Mouse (Mus musculus): ENCODE data around the gene Pa2g4. TPM values are rescaled to one million over a fixed set of nuclear protein-coding genes. Genes with fewer than 3 reads are reported as not detected.

The Pa2g4 gene
- total RNA-seq, 2 experiments from 2014 or later = 43.1 to 46.0 TPM

DNA sequence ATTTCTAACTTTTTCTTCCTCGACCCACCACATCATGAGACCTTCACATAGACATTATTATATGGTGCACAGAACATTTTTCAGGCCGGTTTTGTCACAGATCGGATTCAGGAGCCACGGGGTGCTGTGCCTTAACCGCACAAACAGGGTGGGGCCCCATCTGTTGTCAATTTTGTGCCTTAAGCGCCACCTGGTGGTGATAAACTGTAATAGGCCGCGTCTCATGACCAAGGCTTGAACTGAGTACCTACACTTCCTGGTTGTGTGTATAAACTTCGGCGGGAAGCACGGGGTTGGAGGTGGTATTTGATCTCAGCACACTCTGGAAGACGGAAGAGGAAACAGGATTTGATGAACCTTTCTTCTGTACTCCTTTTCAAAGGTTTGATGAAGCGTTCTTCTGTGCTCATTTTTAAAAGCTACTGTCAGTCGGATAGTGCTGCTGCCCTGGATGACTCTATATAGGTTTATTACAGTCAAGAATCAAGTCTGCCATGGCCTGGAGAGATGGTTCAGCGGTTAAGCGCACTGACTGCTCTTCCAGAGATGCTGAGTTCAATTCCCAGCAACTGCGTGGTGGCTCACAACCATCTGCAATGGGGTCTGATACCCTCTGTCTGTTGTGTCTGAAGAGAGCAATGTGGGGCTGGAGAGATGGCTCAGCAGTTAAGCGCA lies 29.4 kb downstream of the Pa2g4 start:
- peak; percentile 94 to 95 for DNase-seq

DNA sequence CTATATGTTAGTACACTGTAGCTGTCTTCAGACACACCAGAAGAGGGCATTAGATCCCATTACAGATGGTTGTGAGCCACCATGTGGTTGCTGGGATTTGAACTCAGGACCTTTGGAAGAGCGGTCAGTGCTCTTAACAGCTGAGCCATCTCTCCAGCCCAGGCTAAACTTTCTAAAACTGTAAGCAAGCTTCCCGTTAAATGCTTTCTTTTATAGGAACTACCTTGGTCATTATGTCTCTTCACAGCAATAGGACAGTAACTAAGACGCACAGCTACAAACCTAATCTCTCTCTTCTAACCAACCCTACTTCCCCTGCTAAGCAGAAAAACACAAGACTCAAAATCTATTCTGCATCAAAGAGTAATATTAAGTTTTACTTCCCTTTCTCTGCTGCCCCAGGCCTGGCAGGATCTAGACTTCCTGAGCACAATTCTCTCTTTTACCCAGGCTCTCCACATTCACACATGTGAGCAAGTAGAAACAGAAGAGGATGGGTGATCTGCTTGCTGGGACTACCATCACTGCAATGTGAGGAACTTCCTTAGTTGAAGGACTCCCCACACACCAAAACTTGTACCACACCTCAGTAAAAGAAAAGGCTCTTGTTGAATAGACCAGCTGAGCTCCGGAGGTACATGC lies 30.0 kb downstream of the Pa2g4 start:
- no peak for DNase-seq

DNA sequence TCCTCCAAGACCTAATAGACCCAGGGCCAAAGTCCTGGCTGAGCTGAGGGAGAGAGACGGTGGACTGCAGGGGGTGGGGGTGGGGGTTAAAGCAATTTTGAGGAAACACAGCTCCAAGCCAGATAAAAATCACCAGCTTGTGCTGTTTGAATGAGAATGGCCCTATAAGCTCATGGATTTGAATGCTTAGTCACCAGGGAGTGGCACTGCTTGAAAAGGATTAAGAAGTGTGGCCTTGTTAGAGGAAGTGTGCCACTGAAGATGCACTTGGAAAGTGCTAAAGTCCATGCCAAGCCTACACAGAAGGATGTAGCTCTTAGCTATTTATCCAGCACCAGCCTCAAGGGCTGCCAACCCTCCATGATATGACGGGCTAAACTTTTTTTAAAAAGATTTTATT lies 30.6 kb downstream of the Pa2g4 start:
- DNase-seq = no peak

DNA sequence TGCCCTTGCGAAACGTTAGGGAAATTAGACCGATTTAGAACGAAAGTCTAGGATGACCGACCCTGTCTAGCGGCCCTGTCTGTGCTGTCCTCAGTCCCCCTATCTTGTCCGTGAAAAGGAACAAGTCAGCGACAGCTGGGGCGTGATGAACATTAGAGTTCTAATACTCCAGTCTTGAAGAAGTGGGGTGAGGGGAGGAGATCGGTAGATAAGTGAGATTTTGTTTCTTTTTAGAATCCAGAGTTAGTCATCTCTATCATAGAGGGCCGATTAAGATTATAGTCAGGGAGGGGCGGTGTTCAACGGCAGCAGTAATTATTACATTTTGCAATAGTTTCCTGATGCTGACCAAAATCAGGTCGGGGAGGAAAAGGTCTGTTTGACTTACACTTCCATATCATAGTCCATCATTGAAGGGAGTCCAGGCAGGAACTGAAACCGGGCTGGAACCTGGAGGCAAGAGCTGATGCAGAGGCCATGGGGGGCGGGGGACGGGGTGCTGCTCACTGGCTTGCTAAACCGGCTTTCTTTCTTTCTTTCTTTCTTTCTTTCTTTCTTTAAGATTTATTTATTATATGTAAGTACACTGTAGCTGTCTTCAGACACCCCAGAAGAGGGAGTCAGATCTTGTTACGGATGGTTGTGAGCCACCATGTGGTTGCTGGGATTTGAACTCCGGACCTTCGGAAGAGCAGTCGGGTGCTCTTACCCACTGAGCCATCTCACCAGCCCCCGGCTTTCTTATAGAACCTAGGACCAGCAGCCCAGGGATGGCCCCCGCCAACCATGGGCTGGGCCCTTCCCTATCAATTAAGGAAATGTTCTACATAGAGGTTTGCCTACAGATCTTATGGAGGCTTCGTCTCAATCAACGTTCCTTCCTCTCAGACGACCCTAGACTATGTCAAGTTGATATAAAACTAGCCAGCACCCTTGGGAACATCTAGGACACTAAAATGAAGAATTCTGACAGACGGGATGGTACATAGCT lies 39.1 kb downstream of the Pa2g4 start:
- no peak for DNase-seq

DNA sequence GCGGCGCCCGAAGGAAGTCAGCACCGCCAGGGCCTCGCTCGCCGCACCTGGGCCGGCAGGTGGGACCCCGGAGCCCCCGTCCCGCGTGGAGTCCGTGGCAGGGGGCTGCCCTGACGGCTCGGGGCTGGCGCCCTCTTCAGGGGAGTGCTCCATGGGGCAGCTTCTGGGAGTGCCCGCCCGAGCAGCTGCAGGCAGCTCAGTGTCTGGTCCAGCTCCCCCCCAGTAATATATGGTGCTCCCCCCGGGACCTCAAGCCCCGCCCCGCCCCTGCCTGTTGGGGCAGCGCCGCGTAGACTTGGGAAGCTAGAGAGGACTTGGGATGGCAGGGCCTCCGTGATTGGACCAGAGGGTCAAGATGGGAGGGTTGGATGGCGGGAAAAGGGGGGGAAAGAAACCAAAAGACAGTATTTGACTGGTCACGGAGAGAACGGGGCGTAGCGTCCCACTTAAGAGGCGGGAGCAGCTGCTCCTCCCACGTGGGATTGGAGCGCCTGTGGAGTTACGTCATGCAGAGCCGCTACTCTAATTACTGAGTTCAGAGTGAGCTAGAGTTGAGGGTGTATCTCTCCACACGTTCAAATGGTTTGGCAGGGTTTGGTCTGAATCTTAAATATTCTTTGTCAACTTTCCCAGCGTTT lies 40.0 kb downstream of the Pa2g4 start, which contains the start of gene Esyt1:
Esyt1 (minus strand) TSS at position 201 of the 638 bp plus-strand sequence.
- DNase-seq = peak; percentile 93 to 99

DNA sequence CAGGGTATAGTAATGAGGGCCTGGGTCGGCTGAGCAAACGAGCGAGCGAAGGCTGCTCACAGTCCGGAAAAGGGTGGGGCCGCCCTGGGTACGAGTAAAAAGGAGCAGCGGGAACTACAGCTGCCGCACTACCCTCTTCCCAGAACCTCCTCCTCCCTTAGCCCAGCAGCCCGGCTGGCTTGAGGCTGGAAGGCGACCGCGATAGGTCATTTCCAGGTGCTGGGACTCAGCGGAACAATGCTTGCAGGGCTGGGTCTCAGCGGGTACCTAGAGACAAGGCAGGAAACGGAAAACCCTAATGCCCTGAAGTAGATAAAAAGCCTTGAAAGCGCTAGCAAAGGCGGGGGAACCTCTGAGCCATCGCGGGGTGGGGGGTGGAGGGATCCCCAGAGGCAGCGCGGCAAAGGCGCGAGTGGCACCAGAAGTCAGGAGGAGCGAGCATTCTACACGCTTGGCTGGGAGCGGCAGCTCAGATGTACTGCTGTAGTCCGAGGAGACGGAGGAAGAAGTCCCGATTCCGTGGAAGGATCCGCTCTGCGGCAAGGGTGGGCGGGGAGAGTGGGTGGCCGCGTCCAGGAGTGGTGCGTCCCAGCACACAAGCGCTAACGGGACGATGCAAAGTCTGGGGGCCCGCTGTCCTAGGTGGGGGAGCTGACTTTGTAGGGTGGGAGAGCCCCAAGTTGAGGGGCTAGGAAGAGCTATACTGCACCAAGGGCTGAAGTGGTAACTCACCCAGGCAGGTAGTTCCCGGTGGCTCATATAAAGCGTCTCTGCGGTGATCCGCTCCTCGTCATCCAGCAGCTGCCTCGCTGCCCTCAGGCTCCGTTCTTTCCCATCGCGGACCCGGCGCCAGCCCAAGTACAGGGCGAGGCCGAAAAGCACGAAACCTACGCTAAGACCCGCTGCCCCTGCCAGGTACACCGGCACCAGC lies 40.8 kb downstream of the Pa2g4 start:
- peak; percentile 60 to 65 for DNase-seq

DNA sequence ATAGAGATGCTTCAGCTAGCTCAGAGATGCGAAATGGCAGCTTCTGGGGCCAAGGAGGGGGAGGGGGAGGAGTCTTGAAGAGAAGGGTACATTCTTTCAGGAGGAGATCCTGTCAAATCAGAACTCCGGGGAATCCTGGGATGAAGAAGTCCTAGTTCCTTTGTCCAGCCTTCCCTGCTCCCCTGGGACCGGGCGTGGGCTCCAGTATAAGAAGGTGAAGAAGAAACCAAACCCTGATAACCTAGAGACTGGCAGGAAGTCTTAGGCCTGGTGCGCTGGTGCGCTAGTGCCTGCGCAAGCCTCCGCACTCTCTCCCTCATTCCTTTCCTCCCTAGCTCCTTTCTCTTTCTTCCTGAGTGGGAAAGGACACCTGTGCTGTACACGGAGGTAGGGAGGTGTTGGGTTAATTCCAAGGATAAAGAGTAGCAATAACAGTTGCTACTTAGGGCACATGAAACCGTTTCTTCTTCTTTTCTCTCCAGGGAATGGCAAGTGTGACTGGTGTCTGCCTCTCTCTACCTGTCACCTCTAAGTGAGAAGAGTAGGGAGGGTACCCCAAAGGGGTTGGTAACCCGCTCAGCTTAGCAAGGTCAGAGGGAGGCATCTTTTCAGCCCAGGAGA lies 41.6 kb downstream of the Pa2g4 start:
- DNase-seq = peak in 1 of 2 experiments; percentile 39

DNA sequence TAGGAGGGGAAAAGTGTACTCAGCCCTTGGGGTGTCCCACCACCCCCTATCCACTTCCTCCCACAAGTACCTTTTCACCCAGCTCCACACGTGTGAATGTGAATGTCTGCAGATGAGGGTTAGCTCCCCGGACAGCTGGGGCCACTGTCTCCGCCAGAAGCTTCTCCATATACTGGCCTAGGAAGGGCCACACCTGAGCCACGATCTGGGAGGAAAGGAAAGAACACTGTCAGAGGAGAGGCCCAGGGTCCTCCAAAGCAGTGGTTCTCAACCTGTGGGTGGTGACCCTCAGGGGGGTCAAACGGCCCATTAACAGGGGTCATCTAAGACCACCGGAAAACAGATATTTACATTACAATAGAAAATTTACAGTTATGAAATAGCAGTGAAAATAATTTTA lies 43.4 kb downstream of the Pa2g4 start:
- DNase-seq = no peak

DNA sequence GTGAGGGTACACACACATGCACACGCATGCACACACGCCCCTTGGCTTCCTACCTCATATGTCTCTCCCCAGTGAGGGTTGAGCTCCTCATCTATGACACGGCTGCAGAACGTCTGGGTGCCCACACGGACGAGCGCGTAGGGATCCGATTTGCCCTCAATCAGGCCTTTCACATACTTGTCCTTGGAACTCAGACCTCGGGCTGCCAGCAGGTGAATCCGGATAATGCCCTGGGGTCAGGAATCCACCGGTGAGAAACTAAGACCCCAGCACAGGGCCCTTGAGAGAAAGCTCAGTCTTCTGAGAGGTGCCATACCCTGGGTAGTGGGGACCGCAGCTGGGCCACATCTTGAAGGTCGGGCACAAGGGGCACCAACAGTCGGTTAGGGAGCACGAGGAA lies 45.2 kb downstream of the Pa2g4 start:
- DNase-seq = no peak

DNA sequence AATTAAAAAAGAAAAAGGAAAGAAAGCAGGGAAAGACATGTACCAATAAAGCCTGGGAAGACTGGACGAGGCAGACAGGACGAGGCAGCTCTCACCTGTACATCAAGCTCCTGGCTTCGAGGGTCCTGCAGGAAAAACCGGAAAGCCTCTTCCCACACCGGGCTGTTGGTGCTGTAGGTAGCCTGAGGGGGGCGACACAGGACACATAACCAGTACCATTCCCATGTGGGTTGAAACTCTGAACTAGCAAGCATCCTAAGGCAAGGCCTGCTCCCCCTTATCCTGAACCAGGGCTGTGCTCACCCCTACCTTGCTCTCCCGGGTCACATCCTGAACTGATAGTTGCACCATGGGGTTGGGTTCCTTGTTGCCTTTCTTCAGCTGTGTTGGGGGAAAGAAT lies 47.0 kb downstream of the Pa2g4 start:
- DNase-seq = peak; percentile 53 to 74

DNA sequence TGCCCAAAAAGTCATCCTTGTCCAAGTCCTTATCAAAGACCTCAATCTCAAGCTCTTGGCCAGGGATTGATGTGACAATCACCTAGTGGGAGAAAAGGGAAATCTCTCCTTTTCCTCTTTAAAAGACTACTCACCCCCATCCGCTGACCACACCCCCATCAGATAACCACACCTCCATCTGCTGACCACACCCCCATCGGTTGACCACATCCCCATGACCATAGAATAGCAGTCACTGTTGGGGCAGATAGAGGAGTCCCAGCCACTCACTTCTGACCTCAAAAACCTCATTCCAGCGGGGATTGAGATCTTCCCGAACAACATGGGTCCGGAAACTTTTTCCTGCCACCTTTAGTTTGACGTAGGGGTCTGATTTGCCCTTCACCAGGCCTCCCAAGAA lies 49.1 kb downstream of the Pa2g4 start:
- DNase-seq = no peak

DNA sequence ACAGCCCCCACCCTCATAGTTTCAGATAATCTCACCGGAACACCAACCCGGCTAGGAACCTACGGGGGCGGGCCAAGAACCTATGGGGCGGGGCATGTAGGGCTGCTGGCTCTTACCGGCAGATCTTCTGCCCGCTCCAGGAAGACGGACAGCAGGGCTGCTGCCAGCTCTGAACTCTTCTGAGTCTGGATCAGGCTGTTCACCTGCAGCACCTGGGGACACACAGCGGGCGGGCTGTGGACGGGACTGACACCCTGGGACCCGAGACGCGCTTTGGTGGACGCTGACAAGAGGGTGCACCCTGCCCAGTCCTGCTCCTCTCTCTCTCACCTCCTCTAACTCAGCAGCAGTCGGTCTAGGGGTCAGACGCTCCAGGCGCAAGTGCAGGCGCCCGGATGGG lies 49.8 kb downstream of the Pa2g4 start:
- no peak for DNase-seq

DNA sequence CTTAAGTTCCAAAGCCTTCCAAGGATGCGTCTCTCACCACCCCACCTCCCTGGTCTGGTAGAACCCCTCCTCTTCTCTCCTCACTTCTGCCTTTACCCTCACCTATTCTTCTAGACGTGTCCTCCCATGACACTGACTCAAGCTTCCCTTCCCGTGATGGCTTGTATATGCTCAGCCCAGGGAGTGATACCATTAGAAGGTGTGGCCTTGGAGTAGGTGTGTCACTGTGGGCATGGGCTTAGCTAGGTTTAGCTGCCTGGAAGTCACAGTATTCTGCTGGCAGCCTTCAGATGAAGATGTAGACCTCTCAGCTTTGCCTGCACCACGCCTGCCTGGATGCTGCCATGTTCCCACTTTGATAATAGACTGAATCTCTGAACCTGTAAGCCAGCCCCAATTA lies 50.7 kb downstream of the Pa2g4 start:
- DNase-seq = no peak

DNA sequence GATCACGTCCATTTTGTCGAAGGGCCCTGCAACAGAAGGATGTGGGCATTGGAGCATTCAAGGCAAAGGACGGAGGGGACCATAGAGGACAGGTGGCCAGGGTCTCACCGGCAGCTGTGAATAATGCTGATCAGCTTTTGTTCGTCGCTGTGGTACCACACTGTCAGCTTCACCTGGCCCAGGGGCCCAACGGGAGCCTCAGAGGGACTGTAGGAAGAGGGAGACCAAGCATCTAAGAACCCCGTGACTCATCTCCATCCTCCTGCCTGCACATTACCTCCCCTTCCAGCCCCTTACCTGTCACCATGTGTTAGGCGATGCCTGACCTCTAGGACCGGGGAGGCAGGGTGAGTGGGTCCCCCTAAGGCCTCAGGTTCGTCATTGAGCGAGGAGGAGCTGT lies 54.0 kb downstream of the Pa2g4 start:
- no peak for DNase-seq

DNA sequence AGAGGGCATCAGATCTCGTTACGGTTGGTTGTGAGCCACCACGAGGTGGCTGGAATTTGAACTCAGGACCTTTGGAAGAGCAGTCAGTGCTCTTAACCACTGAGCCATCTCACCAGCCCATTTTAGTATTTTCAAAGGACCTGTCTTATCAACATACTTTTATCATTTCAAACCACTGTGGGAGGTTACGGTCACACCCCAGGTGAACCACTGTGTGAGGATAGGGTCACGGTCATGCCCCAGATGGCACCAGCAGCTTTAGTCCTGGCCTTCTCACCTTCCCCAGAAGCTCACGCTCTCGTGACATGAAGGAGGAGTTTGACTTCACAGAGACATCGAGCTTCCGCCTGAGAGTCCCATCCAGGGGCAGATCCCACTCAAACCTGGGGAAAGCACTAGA lies 54.6 kb downstream of the Pa2g4 start:
- DNase-seq = no peak

DNA sequence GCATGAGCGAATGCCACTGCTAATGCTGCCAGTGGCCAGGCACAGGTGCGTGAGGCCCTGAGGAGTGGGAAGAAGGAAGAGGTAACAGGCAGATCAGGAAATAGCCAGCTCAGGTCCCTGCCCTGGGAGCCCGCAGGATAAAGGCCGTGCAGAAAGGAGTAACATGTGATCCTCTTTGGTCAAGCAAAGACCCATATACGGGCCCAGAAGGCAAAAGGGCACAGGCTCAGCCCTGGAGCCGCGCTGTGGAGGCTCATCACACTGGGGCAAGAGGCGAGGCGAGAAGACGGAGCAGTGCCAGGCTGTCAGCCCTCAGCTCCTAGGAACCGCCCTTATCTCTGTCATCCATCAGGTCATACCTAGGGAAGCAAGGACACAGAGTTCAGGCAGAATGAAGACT lies 55.5 kb downstream of the Pa2g4 start:
- DNase-seq = no peak

DNA sequence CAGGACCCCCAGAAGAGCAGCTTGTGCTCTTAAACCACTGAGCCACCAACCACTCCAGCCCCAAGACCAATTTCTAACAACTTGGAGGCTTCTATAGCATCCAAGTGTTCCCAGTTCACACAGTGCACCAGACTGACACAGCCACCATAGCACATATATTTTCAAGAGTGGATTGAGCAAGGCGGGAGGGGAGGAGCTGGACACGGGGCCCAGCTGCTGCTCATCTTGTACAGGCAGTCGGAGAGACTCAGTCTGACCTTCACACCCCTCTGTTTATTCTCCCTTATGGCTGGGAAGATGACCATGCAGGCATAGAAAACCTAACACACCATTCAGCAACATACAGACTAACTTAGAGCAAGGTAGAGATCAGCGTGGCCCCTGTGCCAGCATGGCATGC lies 56.0 kb downstream of the Pa2g4 start:
- no peak for DNase-seq

DNA sequence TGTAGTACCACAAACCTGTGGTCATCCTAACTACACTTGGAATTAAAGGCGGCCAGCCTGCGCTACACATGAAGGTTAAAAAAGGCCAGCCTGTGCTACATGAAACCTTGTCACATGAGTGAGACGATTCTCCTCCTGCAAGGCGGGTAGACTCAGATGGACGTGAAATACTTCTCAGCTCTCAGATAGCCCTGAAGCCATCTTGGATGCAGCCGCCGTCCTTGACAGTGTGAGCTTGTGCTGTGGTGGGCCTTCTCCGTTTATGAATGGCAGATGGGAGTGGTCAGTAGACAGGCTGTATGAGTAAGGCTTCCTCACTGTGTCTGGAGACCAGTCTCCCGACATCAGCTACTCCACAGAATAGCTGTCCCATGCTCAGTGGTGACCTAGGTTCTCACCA lies 56.6 kb downstream of the Pa2g4 start:
- no peak for DNase-seq

DNA sequence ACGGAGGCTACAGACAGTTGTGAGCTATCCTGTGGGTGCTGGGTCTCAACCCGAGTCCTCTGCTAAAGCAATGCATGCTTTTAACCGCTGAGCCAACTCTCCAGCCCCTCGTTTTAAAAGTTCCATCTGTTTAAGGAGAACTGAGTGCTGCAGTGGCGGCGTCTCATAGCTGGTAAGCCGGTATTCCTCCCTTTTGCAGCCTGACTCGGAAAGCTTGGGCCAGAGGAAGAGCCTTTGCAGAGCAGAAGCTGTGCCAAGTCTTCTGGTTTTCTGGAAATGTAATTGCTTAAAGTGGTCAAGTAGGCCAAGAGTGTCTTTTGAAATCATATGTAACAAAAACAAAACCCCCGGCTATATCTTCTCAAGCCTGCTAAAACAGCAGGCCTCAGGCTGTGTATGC lies 57.5 kb downstream of the Pa2g4 start:
- DNase-seq = no peak
